Mouse (Mus musculus) large intestine, adult 2 months (tissue): ENCODE data around the gene Kcnmb4. TPM values are rescaled to one million over a fixed set of nuclear protein-coding genes. Genes with fewer than 3 reads are reported as not detected.

Experiments
- DNase-seq: peaks from one replicate; pipeline ENCODE4 v3.0.0-alpha.2; 2012; ENCODE audit warnings: low read depth, low spot score
- WGBS: fragments of 180-500 bp; shearing (Covaris S2); methylation state at CpG from one replicate; pipeline ENCODE4 v1.1.7; 2018; 5-methylcytosine and 5-hydroxymethylcytosine counted together
- polyA plus RNA-seq: library from polyadenylated mRNA; depleted of rRNA; stranded (reverse); fragments of >200 nt; gene quantifications from 2 replicates; pipeline ENCODE4 v1.2.3, GENCODE M21; 2012; rRNA removed

The Kcnmb4 gene
- polyA plus RNA-seq: 1.6 and 4.7 TPM in 2 replicates

DNA sequence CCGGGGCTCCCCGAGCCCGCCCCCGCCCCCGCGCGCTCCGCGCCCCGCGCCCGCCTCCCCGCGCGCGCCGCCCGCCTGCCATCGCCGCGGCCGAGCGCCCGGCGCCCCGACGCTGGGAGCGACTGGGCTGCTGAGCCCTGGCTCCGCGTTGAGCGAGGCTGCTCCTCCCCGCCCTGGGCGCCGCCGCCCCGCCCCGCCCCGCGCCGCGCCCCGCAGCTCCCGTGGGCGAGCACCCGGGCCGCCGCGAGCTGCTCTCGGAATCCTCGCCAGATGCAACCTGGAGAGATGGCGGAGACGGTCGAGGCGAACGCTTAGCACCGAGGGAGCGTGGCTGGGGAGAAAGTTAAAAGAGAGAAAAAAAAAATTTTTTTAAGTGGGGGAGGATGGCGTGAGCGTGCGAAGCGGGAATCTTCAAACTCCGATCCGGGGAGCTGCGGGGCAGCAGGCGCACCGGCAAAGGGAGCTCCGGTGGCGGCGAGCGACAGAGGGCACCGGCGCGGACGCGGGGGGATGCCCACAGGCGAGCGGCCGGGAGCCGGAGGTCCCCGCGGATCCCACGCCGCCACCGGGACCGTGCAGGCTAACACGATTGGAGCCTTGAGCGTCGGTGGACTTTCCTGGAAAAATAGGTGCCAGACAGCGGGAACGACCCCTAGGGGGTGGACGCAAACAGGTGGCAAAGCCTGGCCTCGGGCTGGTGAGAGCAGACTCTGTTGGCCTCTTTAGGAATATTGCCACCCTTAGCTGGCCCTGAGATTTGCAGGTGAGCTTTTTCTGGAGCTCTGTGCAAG, at the start of gene Kcnmb4:
TSS of gene Kcnmb4 (minus strand) at position 120 of the 791 bp plus-strand sequence.
- WGBS: 2% methylated on average over 92 of the region's 92 CpGs
- DNase-seq: no peak

DNA sequence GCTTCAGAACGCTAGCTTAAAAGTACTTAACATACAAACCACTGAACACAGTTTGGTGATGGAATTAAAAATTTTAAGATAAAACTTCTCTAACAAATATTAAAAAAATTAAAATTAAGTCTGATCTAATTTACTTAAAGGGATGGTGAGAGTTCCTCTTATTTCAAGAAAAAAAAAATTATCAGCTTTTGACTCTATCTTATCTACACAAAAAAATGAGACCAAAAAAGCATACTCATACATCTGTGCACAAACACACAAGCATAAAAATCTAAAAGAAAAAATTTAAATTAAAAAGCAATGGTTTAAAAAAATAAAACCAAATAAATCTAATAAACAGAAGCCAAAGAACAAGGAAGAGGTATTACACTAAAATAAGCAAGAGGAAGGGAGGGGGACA, 45.9 kb upstream of the Kcnmb4 start:
- DNase-seq: no peak
- 91% methylated on average over 1 of the region's 1 CpGs for WGBS

DNA sequence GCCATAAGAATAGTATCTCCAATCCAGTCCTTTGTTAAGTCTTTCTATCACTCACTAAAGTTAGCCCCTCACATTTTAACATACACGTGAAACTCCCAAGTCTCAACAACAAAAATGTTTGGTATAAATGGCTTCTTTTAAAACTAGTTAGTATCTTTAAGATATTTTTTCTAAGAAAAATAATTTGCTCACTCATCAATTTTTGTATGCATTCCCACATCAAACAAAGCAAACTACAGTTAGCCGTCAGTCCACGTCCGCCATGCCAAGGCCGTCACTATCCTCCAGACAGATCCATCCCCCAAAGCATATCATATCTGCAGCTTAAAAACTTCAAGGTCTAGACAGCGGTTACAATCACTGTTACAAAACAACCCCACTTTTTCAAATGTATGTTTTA, 41.9 kb upstream of the Kcnmb4 start:
- DNase-seq: no peak
- WGBS: 93% methylated on average over 6 of the region's 6 CpGs

DNA sequence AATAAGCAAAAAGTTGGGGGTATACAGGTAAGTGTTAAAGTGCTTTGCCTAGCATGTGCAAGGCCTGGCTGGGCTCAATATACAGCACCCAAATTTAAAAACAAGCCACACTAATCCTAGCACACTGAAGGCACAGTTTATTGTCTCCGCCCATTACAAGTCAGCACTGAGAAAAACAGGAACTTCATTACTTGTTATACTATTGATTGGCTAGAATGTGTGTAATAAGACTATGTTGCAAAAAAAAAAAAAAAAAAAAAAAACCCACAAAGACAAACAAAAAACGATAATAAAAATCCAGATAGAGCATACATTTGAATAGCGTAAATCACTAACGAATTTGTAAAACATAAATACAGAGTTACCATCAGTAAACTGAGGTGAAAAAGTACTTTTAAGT, 41.5 kb upstream of the Kcnmb4 start:
- 90% methylated on average over 4 of the region's 4 CpGs for WGBS

DNA sequence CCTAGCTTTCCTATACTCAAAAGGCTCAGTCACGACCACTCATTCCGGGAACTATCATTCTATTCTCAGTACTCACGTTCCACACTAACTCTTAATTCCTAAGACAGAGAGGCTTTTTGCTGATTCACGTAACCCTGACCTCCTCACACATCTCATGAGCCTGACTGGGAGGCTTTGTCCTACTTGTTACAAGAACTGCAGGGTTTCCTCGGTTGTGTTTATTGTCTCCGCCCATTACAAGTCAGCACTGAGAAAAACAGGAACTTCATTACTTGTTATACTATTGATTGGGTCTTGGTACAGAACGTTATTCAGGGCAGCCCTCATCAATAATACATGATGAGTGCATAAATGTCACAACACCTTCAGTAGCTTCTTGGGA, 39.6 kb upstream of the Kcnmb4 start:
- DNase-seq: no peak
- 69% methylated on average over 7 of the region's 7 CpGs for WGBS

More for the DNA sequence above, 41.5 kb upstream of the Kcnmb4 start:
- DNase-seq: no peak

DNA sequence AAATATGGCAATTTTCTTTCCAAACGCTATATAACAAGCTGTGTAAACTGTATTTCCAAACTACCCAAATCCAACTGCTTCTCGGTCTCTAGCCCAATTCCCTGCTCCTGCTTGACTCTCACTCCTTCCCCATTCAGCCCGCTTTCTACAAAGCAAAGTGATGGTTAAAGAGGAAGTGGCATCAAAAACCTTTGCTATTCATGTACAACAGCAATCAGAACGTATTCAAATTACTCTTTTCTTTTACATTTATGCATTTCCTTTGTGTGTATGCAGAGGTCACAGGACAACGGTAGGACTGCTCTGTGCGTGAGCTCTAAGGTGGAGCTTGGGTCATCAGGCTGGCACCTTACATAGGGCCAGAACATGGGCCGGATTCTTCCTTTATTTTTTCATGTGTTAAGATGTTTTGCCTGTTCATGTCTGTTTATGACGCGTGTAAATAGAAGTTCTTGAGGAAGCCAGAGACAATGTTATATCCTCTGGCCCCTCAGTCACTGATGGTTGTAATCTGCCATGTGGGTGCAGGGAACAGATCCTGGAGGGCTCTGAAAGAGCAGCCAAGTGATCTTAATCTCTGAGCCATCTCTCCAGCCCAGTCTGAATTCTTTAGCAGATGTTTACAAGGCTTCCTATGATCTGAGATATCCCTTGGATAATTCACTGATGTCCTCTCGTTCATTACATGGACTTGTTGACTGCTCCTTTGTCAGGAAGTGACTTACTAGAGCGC, 39.0 kb upstream of the Kcnmb4 start:
- no peak for DNase-seq
- WGBS: 89% methylated on average over 11 of the region's 11 CpGs

DNA sequence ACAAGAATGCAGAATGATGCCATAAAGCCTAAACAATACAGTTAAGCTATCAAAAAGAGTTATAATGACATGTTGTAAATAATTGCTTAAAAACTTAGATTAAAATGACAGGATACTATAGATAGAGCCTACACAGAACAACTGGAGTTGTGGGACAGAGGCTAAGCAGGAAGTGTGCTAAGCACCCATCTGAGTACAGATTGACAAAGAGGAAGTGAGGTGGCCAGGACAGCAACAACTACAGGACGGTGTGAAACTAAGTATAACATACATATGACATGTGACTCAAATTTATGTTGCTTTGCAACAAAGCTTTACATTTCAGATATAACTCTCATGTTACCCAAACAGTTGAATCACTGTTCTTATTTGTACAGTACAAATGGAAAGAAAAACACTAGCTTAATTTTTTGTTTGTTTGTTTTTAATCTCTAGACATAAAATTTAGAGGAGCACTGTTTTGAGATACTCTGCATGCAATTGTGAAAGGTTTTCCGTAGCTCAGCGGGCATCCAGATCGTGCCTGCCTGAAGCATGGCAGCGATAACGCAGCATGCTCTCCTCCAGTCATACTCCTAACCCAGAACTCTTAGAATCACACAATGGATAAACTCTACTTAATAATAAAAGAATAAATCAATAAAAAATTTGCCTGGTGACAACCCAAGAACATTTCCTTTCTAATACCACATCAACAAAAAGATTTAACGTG, 31.8 kb upstream of the Kcnmb4 start:
- 77% methylated on average over 7 of the region's 7 CpGs for WGBS

DNA sequence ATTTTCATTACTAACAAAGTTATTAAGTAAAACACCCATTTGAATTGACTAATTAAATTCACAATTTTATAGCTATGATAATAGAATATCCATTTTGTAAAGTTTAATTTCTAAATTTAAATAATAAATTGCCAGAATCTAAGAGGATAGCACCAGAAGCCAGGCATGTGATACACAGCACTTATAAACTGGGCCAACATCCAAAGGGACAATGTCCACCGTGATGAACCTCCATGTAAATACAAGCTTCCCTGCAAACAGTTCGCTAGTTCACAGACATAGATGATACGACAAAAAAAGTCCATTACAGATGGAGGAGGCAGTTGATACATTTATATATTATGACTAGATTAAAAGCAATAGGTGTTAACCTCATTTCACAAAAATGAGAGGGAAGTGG, 19.1 kb upstream of the Kcnmb4 start:
- WGBS: 41% methylated on average over 3 of the region's 3 CpGs
- DNase-seq: no peak

More for the DNA sequence above, 31.8 kb upstream of the Kcnmb4 start:
- no peak for DNase-seq

DNA sequence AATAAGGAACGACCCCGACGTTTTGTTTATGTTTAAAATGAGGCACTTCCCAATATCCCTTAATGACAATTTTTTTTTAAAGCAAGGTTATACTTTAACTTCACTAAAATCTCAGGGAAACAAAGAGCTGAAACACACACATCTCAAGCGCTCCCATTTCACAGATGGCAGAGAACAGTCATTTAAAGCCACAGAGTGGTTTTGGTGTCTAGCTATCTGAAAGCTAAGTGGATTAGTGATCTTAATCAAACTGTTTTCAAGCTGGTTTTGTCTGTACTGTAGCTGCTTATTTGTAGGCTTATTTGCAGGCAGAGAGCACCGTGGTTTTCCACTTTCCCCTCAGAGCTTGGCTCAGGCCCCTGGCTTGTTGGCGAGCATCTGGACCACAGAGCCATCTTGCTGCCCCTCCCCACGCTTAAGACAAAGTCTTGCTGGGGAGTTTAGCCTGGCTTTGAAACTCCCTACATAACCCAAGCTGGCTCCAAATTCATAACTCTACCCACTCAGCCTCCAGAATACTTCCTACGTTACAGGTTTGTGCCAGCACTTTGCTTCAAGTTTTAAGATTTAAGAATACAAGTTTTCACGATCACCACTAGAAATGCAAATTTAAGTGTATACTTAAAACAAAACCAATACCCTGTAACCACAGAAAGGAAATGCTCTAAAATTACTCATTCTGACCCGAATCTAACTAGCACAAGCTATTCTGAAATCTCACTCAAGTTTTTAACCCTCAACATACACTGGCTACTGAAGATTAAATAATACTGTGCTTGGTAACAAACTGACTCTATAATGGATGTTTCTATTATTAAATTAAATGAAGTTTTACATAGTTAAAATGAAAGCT, 13.4 kb upstream of the Kcnmb4 start:
- 77% methylated on average over 10 of the region's 10 CpGs for WGBS
- DNase-seq: no peak

DNA sequence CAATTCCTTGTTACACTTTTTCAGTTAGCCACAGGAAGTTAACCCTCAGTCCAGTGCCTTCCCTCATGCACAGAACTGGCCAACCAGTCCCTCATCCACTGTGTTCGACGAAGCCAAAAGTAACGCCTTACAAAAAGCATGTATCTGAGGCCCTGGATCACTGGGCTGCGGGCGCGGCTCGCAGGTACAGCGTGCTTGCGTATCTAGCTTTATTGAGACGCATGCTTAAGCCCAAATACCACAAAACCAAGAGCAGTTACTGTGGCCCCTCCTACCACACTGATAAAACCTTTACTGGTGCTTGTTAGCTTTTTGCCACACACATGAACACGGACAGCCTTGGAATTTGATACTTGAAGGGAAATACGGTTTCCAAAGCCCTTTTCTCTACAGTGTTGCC, 8.2 kb upstream of the Kcnmb4 start:
- 80% methylated on average over 12 of the region's 12 CpGs for WGBS
- DNase-seq: no peak

DNA sequence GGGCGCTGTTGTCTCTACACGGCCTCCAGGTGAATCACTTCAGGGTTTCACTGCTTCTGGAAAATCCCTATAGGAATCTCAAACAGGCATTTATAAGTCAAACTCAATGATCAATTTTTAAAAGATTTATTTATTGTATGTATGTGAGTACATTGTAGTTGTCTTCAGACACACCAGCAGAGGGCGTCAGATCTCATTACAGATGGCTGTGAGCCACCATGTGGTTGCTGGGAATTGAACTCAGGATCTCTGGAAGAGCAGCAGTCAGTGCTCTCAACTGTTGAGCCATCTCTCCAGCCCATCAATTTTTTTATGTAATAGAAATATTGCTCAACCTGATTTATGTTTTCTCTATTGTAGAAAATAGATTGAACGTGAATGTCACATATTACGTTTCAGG, 7.3 kb upstream of the Kcnmb4 start:
- WGBS: 92% methylated on average over 5 of the region's 5 CpGs
- no peak for DNase-seq

DNA sequence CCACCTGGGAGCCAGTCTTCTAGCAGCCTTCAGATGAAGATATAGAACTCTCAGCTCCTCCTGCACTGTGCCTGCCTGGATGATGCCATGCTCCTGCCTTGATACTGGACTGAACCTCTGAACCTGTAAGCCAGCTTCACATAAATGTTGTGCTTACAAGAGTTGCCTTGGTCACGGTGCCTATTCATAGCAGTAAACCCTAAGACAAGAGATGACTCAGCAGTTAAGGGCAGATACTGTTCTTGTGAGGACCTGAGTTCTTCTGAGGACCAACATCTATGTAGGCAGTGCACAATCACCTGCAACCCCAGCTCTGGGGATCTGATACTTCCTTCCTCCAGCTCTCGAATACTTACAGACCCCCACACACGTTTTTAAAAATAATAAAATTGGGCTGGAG, 2.9 kb upstream of the Kcnmb4 start:
- 81% methylated on average over 3 of the region's 3 CpGs for whole genome bisulfite sequencing
- no peak for DNase-seq

DNA sequence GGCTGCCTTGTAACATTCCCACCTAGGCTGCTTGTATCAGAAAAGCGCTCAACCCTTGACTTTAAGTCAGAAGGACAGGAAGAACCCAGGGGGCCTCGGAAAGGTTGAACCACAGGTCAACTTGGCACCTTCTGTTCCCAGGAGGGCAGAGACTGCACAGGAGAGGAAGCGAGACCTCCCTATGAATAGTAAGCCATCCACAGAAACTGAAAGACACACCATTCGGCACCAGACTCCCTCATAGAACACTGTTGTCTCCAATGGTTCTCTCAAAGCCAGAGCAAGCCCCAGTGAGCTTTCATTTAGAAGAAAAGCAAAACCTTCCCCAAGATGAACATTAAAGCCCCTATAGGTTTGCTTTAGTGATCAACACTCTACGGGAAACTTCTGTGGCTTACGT, 2.0 kb upstream of the Kcnmb4 start:
- no peak for DNase-seq
- 66% methylated on average over 6 of the region's 6 CpGs for WGBS

DNA sequence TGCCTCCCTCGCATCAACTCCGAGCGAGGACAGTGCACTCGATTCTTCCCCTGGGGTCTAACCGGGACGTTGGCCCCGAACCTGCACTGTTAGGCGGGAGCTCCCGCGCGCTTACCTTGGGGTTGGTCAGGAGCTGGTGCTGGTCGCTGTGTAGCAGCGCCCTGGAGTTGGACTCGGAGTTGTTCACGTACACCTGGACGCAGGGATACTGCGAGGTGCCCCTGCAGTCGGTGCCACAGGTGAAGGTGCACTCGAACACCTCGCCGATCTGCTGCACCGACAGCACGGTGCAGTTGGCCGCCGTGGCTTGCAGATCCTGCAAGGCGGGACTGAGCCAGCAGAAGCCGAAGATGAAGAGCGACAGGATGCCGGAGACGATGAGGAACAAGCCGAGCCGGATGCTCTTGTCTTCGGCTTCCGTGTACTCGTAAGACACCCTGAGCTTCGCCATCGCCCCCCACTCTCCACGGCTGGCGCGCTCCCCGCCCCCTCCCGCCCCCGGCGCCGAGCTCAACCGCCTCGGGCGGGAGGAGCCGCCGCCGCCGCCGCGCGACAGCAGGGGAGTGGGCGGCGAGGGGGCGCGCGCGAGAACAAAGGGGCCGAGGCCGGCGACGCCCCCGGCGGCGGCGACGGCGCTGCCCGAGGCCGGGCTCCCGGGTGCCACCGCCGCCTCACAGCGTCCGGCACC, 463 bp downstream of the Kcnmb4 start:
- WGBS: under 1% methylated on average over 77 of the region's 78 CpGs
- DNase-seq: no peak

DNA sequence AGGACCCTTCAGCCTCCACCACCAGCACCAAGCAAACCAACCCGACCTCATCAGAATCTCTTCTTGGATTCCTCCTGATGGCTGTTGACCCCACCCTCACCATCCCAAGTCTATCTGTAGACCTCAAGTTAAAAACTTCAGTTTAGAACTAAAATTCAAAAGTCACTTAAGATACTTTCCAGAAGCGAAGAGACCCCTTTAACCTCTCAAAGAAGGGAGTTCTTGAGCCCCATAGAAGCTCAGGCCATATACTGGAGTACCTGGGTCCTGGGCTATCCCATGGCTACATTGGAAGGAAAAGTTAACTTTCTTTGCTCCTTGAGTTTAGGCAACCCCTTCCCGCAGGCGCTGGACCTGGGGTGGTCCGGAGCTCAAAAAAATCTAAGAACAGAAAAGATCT, 1.1 kb downstream of the Kcnmb4 start:
- DNase-seq: no peak
- WGBS: 14% methylated on average over 5 of the region's 5 CpGs

DNA sequence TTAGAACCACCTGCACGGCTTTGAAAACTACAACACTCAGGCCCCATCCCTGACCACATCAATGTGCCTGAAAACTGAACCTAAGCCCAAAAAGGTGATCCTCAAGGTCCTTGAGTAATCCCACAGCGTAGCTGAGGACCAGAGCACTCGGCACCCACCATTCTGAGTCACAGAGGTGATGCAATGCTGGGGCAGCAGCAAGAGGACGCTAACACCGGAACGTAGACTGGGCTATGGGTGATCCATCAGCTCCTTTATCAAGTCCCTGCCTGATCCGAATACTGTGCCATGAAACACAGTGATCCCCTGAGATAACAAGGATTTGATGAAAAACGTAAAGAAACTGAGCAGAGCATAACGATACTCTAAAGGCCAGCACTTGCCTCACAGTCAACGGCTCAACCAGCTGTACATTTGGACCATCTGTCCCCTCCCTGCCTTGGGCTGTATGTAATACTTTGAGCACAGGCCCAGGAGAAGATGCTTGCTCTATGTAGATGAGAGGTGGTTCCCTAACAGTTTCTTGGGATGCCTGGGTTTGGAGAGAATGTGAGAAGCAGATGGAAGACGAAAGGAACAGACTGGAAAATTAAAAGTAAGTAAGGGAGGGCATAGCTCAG, 3.3 kb downstream of the Kcnmb4 start:
- 91% methylated on average over 11 of the region's 11 CpGs for WGBS
- DNase-seq: no peak

DNA sequence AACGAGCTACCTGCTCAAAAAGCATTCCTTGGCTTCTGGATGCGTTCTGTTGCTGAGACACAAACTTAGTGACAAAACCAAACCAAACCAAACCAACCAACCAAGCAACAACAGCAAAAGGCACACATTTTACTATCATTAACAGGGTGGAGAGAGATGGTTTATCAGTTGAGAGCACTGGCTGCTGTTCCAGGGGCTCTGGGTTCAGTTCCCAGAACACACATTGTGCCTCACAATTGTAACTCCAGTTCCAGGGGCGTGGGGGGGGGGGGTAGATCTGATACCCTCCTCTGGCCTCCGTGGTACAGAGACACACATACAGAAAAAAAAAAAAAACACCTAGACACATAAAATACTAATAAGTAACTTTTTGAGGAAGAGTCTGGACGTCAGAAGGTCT, 5.6 kb downstream of the Kcnmb4 start:
- DNase-seq: no peak
- 63% methylated on average over 5 of the region's 5 CpGs for WGBS

DNA sequence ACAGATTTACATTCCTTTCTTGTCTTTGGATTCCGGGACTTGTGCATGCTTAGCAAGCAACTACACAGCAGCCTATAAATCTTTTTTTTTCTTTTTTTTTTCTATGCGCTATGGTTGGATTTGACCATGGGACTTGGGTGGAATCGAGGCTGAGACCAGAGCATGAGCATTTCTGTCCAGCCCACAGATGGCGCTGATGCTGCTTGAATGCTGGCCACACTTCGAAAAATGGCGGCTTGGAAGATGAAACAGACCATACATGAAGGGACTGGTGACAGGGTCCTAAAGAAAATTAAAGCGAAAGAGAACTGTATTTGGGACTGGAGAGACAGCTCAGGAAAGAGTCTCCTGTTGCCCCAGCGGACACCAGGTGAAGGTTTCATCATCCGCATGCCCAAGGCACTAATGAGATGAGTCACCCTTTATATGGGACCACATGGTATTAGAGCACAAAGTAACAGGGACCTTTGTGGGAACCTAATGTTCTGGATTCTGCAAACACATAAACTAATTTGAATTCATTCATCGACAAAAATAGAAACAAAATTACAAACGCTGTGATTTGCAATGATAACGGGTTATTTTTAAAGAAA, 9.8 kb downstream of the Kcnmb4 start:
- 90% methylated on average over 12 of the region's 12 CpGs for WGBS
- no peak for DNase-seq
